Mouse (Mus musculus) lung, adult 18-20 months (tissue): Measurements from ENCODE around the gene Pigk.
A peak's percentile ranks its signal among the peaks of the same experiment; 100 is the strongest.
"Not testable (repeated sequence)": the region's sequence is repeated elsewhere in the genome, so short reads cannot be mapped to it uniquely, and the experiment has no call there.

Experiments
- DNase-seq, 2 experiments: peaks; one replicate each; pipeline ENCODE4 v3.0.0; 2022; ENCODE audit warnings: mixed read lengths in 2 of 2

Pigk gene

GRCm38 (mm10) chr3:152776363-152776762 is 62.5 kb downstream of the Pigk start:
- no peak for DNase-seq

GRCm38 (mm10) chr3:152776872-152777540 is 63.1 kb downstream of the Pigk start:
- no peak for DNase-seq

GRCm38 (mm10) chr3:152779819-152780218 is 65.9 kb downstream of the Pigk start:
- no peak for DNase-seq

GRCm38 (mm10) chr3:152783792-152784191 is 69.9 kb downstream of the Pigk start:
- peak; percentile 45 to 66 for DNase-seq

- DNase-seq: not testable (repeated sequence)
Measured at GRCm38 (mm10) chr3:152784353-152784752, 70.5 kb downstream of the Pigk start.

GRCm38 (mm10) chr3:152788301-152788953 is 74.5 kb downstream of the Pigk start:
- DNase-seq: not testable (repeated sequence)

GRCm38 (mm10) chr3:152792601-152793000 is 78.7 kb downstream of the Pigk start:
- no peak for DNase-seq

- DNase-seq: no peak
Measured at GRCm38 (mm10) chr3:152793006-152793405, 79.1 kb downstream of the Pigk start.

- DNase-seq: no peak
Measured at GRCm38 (mm10) chr3:152796216-152796615, 82.3 kb downstream of the Pigk start.

GRCm38 (mm10) chr3:152797354-152797753 is 83.5 kb downstream of the Pigk start:
- DNase-seq: no peak

- DNase-seq: peak in 1 of 2 experiments; percentile 11
Measured at GRCm38 (mm10) chr3:152799738-152800431, 86.0 kb downstream of the Pigk start.

GRCm38 (mm10) chr3:152813905-152814304 is 100.0 kb downstream of the Pigk start:
- DNase-seq: no peak

GRCm38 (mm10) chr3:152815110-152815509 is 101.2 kb downstream of the Pigk start:
- no peak for DNase-seq

- no peak for DNase-seq
Measured at GRCm38 (mm10) chr3:152820406-152820805, 106.5 kb downstream of the Pigk start.

- peak; percentile 7 to 19 for DNase-seq
Measured at GRCm38 (mm10) chr3:152821202-152821601, 107.3 kb downstream of the Pigk start.

- DNase-seq: no peak
Measured at GRCm38 (mm10) chr3:152831377-152831776, 117.5 kb downstream of the Pigk start.

- DNase-seq: no peak
Measured at GRCm38 (mm10) chr3:152831974-152832373, 118.1 kb downstream of the Pigk start.

GRCm38 (mm10) chr3:152832436-152832835 is 118.5 kb downstream of the Pigk start:
- DNase-seq: no peak

- DNase-seq: no peak
Measured at GRCm38 (mm10) chr3:152837407-152837806, 123.5 kb downstream of the Pigk start.

GRCm38 (mm10) chr3:152837938-152838337 is 124.0 kb downstream of the Pigk start:
- no peak for DNase-seq

- DNase-seq: no peak
Measured at GRCm38 (mm10) chr3:152841264-152841663, 127.4 kb downstream of the Pigk start.

- DNase-seq: no peak
Measured at GRCm38 (mm10) chr3:152842648-152843047, 128.7 kb downstream of the Pigk start.

GRCm38 (mm10) chr3:152843925-152844324 is 130.0 kb downstream of the Pigk start:
- DNase-seq: no peak
